9 mouse cellular contexts compared by ENCODE assay signal in the genomic region with DNA sequence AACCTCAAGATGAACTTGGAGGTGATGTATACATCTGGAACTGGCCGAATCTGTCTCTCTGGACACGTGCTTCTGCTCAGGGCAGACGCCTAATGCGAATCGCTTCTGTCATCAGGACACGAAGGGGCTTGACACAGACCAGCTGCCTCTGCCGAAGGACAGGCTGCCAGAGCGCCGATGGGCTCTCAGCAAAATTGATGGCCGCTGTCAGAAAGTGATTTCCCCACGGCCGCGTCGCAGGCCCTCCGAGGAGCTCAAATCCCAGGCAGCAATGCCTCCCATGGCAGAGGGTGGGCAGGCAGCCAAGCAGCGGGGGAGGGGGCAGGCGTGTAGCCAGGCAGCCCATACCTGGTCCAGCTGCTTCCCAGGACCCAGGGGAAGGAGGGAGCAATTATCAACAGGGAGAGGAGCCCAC. TPM values are rescaled to one million over a fixed set of nuclear protein-coding genes. Genes with fewer than 3 reads are reported as not detected.
A peak's percentile ranks its signal among the peaks of the same experiment; 100 is the strongest.
DNase-seq lines count a peak whose midpoint lies in the region; ATAC-seq lines count a peak whose summit lies in the region.
"Had no signal": no experiment of that assay in that cellular context is flagged by ENCODE, and none has a peak within 500 bp of the region (broad histone marks: within the 10 kb centered on the region; RNA-seq: fewer than 3 reads in every experiment).

No protein-coding gene starts in this region.

- no peaks in the 10 kb centered on the region for H3K9me3 ChIP-seq in forebrain, embryonic 10.5 days
- no peaks in the 10 kb centered on the region for H3K9me3 ChIP-seq in hindbrain, embryonic 16.5 days (ENCODE audit: control insufficient read depth, low read length)
- no peaks in the 10 kb centered on the region for H3K9me3 ChIP-seq in lung, embryonic 15.5 days

- DNase-seq in right cerebral cortex, postnatal 14 days = peak; percentile 65
- DNase-seq in right cerebral cortex, postnatal 36 days (ENCODE audit: low spot score in 2 of 2) = no peak
- DNase-seq in forebrain, embryonic 10.5 days (ENCODE audit: extremely low spot score, low spot score) = no peak
- peak; percentile 72 for DNase-seq in ovary, postnatal 36 days (ENCODE audit: low spot score)
- no peak for DNase-seq in frontal cortex, postnatal 14 days (ENCODE audit: low spot score in 2 of 2)
- DNase-seq in urinary bladder, postnatal 25 days (ENCODE audit: low spot score) = no peak

- 72% methylated on average over 17 of the region's 17 CpGs for WGBS in forebrain, embryonic 10.5 days
- WGBS in hindbrain, embryonic 16.5 days = 12% methylated on average over 17 of the region's 17 CpGs
- 9% methylated on average over 17 of the region's 17 CpGs for WGBS in lung, embryonic 15.5 days

- peaks cover 82% of the 10 kb centered on the region for H3K4me1 ChIP-seq in forebrain, embryonic 10.5 days
- H3K4me1 ChIP-seq in hindbrain, embryonic 16.5 days (ENCODE audit: control insufficient read depth, insufficient read depth, low read depth, low read length) = peaks cover 82% of the 10 kb centered on the region
- H3K4me1 ChIP-seq in lung, embryonic 15.5 days = peaks cover 62% of the 10 kb centered on the region

- H3K36me3 ChIP-seq in forebrain, embryonic 10.5 days (replicated peaks) = no peaks in the 10 kb centered on the region; the same call in 1 of the 2 replicates
- no peaks in the 10 kb centered on the region for H3K36me3 ChIP-seq in hindbrain, embryonic 16.5 days (ENCODE audit: control insufficient read depth, insufficient read depth, low read length)
- no peaks in the 10 kb centered on the region for H3K36me3 ChIP-seq in lung, embryonic 15.5 days

- H3K27ac ChIP-seq in forebrain, embryonic 10.5 days = peak overlapping the region; percentile 32; the same call in 1 of the 2 replicates
- H3K27ac ChIP-seq in hindbrain, embryonic 16.5 days (ENCODE audit: low read depth, low read length) = peak overlapping the region; percentile 19; the same call in 1 of the 2 replicates
- H3K27ac ChIP-seq in lung, embryonic 15.5 days = peak overlapping the region; percentile 78

- ATAC-seq in hindbrain, embryonic 16.5 days = no peak; the same call in 1 of the 2 replicates
- ATAC-seq in lung, embryonic 15.5 days (ENCODE audit: borderline replicate concordance, extremely low read depth, low FRiP score, low TSS enrichment) = peak; percentile 77

- peaks cover 55% of the 10 kb centered on the region for H3K27me3 ChIP-seq in forebrain, embryonic 10.5 days (ENCODE audit: poor library complexity, severe bottlenecking)
- H3K27me3 ChIP-seq in hindbrain, embryonic 16.5 days (replicated peaks; ENCODE audit: control insufficient read depth, insufficient read depth, low read length) = no peaks in the 10 kb centered on the region; the same call in 1 of the 2 replicates
- H3K27me3 ChIP-seq in lung, embryonic 15.5 days = peaks cover 9% of the 10 kb centered on the region; the same call in 1 of the 2 replicates

- H3K4me3 ChIP-seq in forebrain, embryonic 10.5 days = no peak overlapping the region
- no peak overlapping the region for H3K4me3 ChIP-seq in hindbrain, embryonic 16.5 days (ENCODE audit: low read length)
- no peak overlapping the region for H3K4me3 ChIP-seq in lung, embryonic 15.5 days
- H3K4me3 ChIP-seq: myocyte had no signal

- peak overlapping the region; percentile 26 for H3K4me2 ChIP-seq in hindbrain, embryonic 16.5 days (ENCODE audit: low read length)
- H3K4me2 ChIP-seq in lung, embryonic 15.5 days = peak overlapping the region; percentile 36

- H3K9ac ChIP-seq in hindbrain, embryonic 16.5 days (ENCODE audit: low read depth, low read length) = peak overlapping the region; percentile 38; the same call in 1 of the 2 replicates
- no peak overlapping the region for H3K9ac ChIP-seq in lung, embryonic 15.5 days

RNA-seq across cellular contexts. Expression of a gene that starts 49.5 kb away (rescaled TPM):
- polyA plus RNA-seq in forebrain, embryonic 10.5 days (2016; fragmentation: Nextera tagmentation; extraction: Ambion mirVana) = 6.5 and 7.1 TPM in 2 replicates
- 9.3 TPM in 2 replicates for polyA plus RNA-seq in hindbrain, embryonic 16.5 days (2015; fragmentation: Nextera tagmentation; extraction: Ambion mirVana)
- 7.2 TPM in 2 replicates for polyA plus RNA-seq in lung, embryonic 15.5 days (2015; fragmentation: Nextera tagmentation; extraction: Ambion mirVana)

Comparison
In these comparisons a context has a peak if more than half of its experiments do, and no peak if none do; other contexts are left out.
1. DNase-seq: peak in right cerebral cortex, postnatal 14 days (single experiment) and ovary, postnatal 36 days (single experiment); none in right cerebral cortex, postnatal 36 days (0 of 2), forebrain, embryonic 10.5 days (single experiment), frontal cortex, postnatal 14 days (0 of 2) and urinary bladder, postnatal 25 days (single experiment).
2. H3K27ac ChIP-seq: peak in every context shown above with its lines; median percentile 78 in lung, embryonic 15.5 days; 32 in forebrain, embryonic 10.5 days; 19 in hindbrain, embryonic 16.5 days.